Mouse (Mus musculus): Measurements from ENCODE around the gene Rhod.

GRCm38 (mm10) chr19:4461981-4462380 lies 22.7 kb upstream of the Rhod start:
- TF ChIP-seq CTCF (IDR thresholded peaks at IDR 0.05; ENCODE audit: low read depth) (no peak), EP300 (IDR thresholded peaks at IDR 0.05; ENCODE audit: low read depth) (no peak)

Data from heart, postnatal 0 days (tissue).